Mouse (Mus musculus) gastrocnemius, postnatal 36 days (tissue): ENCODE results near the gene Cd22. TPM values are rescaled to one million over a fixed set of nuclear protein-coding genes. Genes with fewer than 3 reads are reported as not detected.
"Not testable (repeated sequence)": the region's sequence is repeated elsewhere in the genome, so short reads cannot be mapped to it uniquely, and the experiment has no call there.

Experiments
- DNase-seq, 2 experiments: peaks; one replicate each; pipeline ENCODE4 v3.0.0; 2022
- intact Hi-C: fragments of 180-260 bp; cut with DNase I; formaldehyde crosslinking; loops from one replicate; pipeline ENCODE4 v1.15.1; 2025
- total RNA-seq, 2 experiments: library from RNA; stranded (reverse); gene quantifications; 2 replicates each; pipeline ENCODE4 v1.2.3; 2021

Cd22 gene
- total RNA-seq, 2 experiments from 2014 or later = not detected

GRCm38 (mm10) chr7:30873083-30873482, 7.1 kb downstream of the Cd22 start:
- peak; percentile 36 to 67 for DNase-seq
- intact Hi-C loops = loop anchor here (5.0 kb wide), 1 partner anchor 99 kb away; the partner anchor contains the start of genes Fam187b and Lsr

- DNase-seq = no peak
- intact Hi-C loops = loop anchor here (5.0 kb wide), 2 partner anchors 81 to 271 kb away; no protein-coding TSS in a partner anchor
Observed at GRCm38 (mm10) chr7:30863386-30863785, 16.8 kb downstream of the Cd22 start.

GRCm38 (mm10) chr7:30861464-30861863, 18.7 kb downstream of the Cd22 start, which contains the start of gene Ffar1:
Ffar1 (minus strand) TSS chr7:30861564.
- intact Hi-C loops = loop anchor here (5.0 kb wide), 2 partner anchors 79 to 269 kb away; no protein-coding TSS in a partner anchor
- DNase-seq = no peak

GRCm38 (mm10) chr7:30859635-30860402, 20.3 kb downstream of the Cd22 start:
- DNase-seq = no peak
- intact Hi-C loops = loop anchor here (5.0 kb wide), 2 partner anchors 78 to 268 kb away; no protein-coding TSS in a partner anchor

GRCm38 (mm10) chr7:30859290-30859634, 20.9 kb downstream of the Cd22 start:
- DNase-seq = peak; percentile 24
- intact Hi-C loops = no loop called here

- intact Hi-C loops = no loop called here
- no peak for DNase-seq
Observed at GRCm38 (mm10) chr7:30857746-30858145, 22.4 kb downstream of the Cd22 start.

- no peak for DNase-seq
- intact Hi-C loops = no loop called here
Observed at GRCm38 (mm10) chr7:30856078-30856477, 24.1 kb downstream of the Cd22 start, which contains the start of gene Ffar3. Ffar3 (minus strand) TSS chr7:30856178.

- intact Hi-C loops = no loop called here
- DNase-seq = no peak
Observed at GRCm38 (mm10) chr7:30851421-30851820, 28.7 kb downstream of the Cd22 start.

- intact Hi-C loops = no loop called here
- DNase-seq = no peak
Observed at GRCm38 (mm10) chr7:30847934-30848333, 32.2 kb downstream of the Cd22 start.

- intact Hi-C loops = no loop called here
- DNase-seq = no peak
Observed at GRCm38 (mm10) chr7:30847386-30847785, 32.8 kb downstream of the Cd22 start.

- no peak for DNase-seq
- intact Hi-C loops = no loop called here
Observed at GRCm38 (mm10) chr7:30846505-30847053, 33.6 kb downstream of the Cd22 start.

GRCm38 (mm10) chr7:30844676-30845297, 35.4 kb downstream of the Cd22 start:
- no peak for DNase-seq
- intact Hi-C loops = no loop called here

GRCm38 (mm10) chr7:30842092-30842491, 38.0 kb downstream of the Cd22 start:
- intact Hi-C loops = no loop called here
- no peak for DNase-seq

- intact Hi-C loops = no loop called here
- no peak for DNase-seq
Observed at GRCm38 (mm10) chr7:30841379-30841778, 38.8 kb downstream of the Cd22 start.

- intact Hi-C loops = no loop called here
- no peak for DNase-seq
Observed at GRCm38 (mm10) chr7:30840306-30840705, 39.8 kb downstream of the Cd22 start.

GRCm38 (mm10) chr7:30837277-30837676, 42.9 kb downstream of the Cd22 start:
- no peak for DNase-seq
- intact Hi-C loops = no loop called here

- intact Hi-C loops = not testable (repeated sequence)
Observed at GRCm38 (mm10) chr7:30832684-30833083, 47.5 kb downstream of the Cd22 start.

GRCm38 (mm10) chr7:30832261-30832660, 47.9 kb downstream of the Cd22 start:
- DNase-seq = no peak
- intact Hi-C loops = no loop called here

More at GRCm38 (mm10) chr7:30832684-30833083, 47.5 kb downstream of the Cd22 start:
- not testable (repeated sequence) for DNase-seq

GRCm38 (mm10) chr7:30829428-30829827, 50.7 kb downstream of the Cd22 start:
- no peak for DNase-seq
- intact Hi-C loops = no loop called here

- intact Hi-C loops, DNase-seq: not testable (repeated sequence)
Observed at GRCm38 (mm10) chr7:30828871-30829270, 51.3 kb downstream of the Cd22 start.

GRCm38 (mm10) chr7:30826660-30827059, 53.5 kb downstream of the Cd22 start:
- intact Hi-C loops = no loop called here
- no peak for DNase-seq
